In the genomic region with DNA sequence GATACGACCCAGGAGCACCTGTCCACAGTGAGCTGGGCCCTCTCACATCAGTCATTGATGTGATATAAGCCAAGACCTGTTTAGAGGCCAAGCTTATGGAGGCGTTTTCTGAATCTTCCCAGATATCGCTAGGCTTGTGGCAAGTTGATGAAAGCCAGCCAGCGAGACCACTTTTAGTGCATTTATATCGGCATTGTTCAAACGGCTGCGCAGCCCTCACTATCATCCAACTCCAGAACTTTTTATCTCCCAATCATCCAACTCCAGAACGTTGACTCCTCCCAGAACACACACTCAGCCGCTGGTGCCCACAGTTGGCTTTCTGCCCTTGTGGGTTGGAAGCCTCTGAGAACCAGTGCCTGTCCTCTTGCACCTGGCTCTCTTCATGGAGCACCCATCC, we compare ENCODE assay signal across 8 mouse cellular contexts. TPM values are rescaled to one million over a fixed set of nuclear protein-coding genes. Genes with fewer than 3 reads are reported as not detected.
A peak's percentile ranks its signal among the peaks of the same experiment; 100 is the strongest.
DNase-seq lines count a peak whose midpoint lies in the region; ATAC-seq and TF ChIP-seq lines count a peak whose summit lies in the region.

No protein-coding gene starts in this region.

- H3K9ac ChIP-seq in kidney, postnatal 0 days (ENCODE audit: low read depth, low read length): no peak overlapping the region
- H3K9ac ChIP-seq in embryonic facial prominence, embryonic 14.5 days (ENCODE audit: low read depth, low read length): no peak overlapping the region
- no peak overlapping the region for H3K9ac ChIP-seq in limb, embryonic 11.5 days (ENCODE audit: low read length)

- H3K36me3 ChIP-seq in kidney, postnatal 0 days (ENCODE audit: insufficient read depth, low read length): no peaks in the 10 kb centered on the region
- H3K36me3 ChIP-seq in embryonic facial prominence, embryonic 14.5 days (ENCODE audit: control insufficient read depth, insufficient read depth, low read length): no peaks in the 10 kb centered on the region
- no peaks in the 10 kb centered on the region for H3K36me3 ChIP-seq in limb, embryonic 11.5 days (ENCODE audit: control insufficient read depth, insufficient read depth, low read length)

- no peak for ATAC-seq in kidney, postnatal 0 days (replicated peaks; ENCODE audit: low FRiP score, low read depth)
- no peak for ATAC-seq in embryonic facial prominence, embryonic 14.5 days (ENCODE audit: low read depth)
- no peak for ATAC-seq in limb, embryonic 11.5 days (ENCODE audit: insufficient number of reproducible peaks, low FRiP score, low TSS enrichment, low read depth)

- H3K4me3 ChIP-seq in kidney, postnatal 0 days (replicated peaks; ENCODE audit: low read depth, low read length): peak overlapping the region; percentile 72
- H3K4me3 ChIP-seq in embryonic facial prominence, embryonic 14.5 days (ENCODE audit: low read depth, low read length): 0 out of 2 replicates have a peak overlapping the region, but pooled peaks have one; percentile 74
- no peak overlapping the region for H3K4me3 ChIP-seq in limb, embryonic 11.5 days (ENCODE audit: low read depth, low read length)

- TF ChIP-seq CTCF in kidney, postnatal 0 days (IDR thresholded peaks at IDR 0.05; ENCODE audit: low read depth): no peak

- WGBS in kidney, postnatal 0 days: 88% methylated on average over 9 of the region's 9 CpGs
- 85% methylated on average over 9 of the region's 9 CpGs for WGBS in embryonic facial prominence, embryonic 14.5 days
- WGBS in limb, embryonic 11.5 days: 82% methylated on average over 9 of the region's 9 CpGs

- H3K4me2 ChIP-seq in kidney, postnatal 0 days (ENCODE audit: low read length): peak overlapping the region; percentile 56
- H3K4me2 ChIP-seq in embryonic facial prominence, embryonic 14.5 days (ENCODE audit: low read depth, low read length): peak overlapping the region; percentile 65
- H3K4me2 ChIP-seq in limb, embryonic 11.5 days (ENCODE audit: low read depth, severe bottlenecking): peak overlapping the region; percentile 47; the same call in 1 of the 2 replicates

- H3K27ac ChIP-seq in kidney, postnatal 0 days: peak overlapping the region; percentile 100
- H3K27ac ChIP-seq in embryonic facial prominence, embryonic 14.5 days (replicated peaks; ENCODE audit: low read depth, low read length): peak overlapping the region; percentile 99; the same call in 1 of the 2 replicates
- H3K27ac ChIP-seq in limb, embryonic 11.5 days (replicated peaks; ENCODE audit: low read depth, low read length): no peak overlapping the region

- H3K4me1 ChIP-seq in kidney, postnatal 0 days (replicated peaks; ENCODE audit: insufficient read depth, low read length): peaks cover 7% of the 10 kb centered on the region
- H3K4me1 ChIP-seq in embryonic facial prominence, embryonic 14.5 days (ENCODE audit: control insufficient read depth, insufficient read depth, low read length): peaks cover 13% of the 10 kb centered on the region
- no peaks in the 10 kb centered on the region for H3K4me1 ChIP-seq in limb, embryonic 11.5 days (ENCODE audit: control insufficient read depth, insufficient read depth, low read length)

- no peaks in the 10 kb centered on the region for H3K27me3 ChIP-seq in kidney, postnatal 0 days (ENCODE audit: insufficient read depth, low read length)
- H3K27me3 ChIP-seq in embryonic facial prominence, embryonic 14.5 days (replicated peaks; ENCODE audit: control insufficient read depth, insufficient read depth, low read length): no peaks in the 10 kb centered on the region
- H3K27me3 ChIP-seq in limb, embryonic 11.5 days (ENCODE audit: control insufficient read depth, insufficient read depth, low read length): no peaks in the 10 kb centered on the region

- no peak for DNase-seq in kidney, postnatal 0 days (ENCODE audit: low spot score)
- no peak for DNase-seq in kidney, adult 11 months
- no peak for DNase-seq in embryonic facial prominence, embryonic 14.5 days (ENCODE audit: low spot score)
- no peak for DNase-seq in limb, embryonic 11.5 days (ENCODE audit: low spot score)
- DNase-seq in skeletal muscle tissue, adult 2 months (ENCODE audit: low read depth, low spot score): peak; percentile 47
- DNase-seq in urinary bladder, adult 18-20 months (ENCODE audit: low spot score in 2 of 2): no peak
- no peak for DNase-seq in kidney, postnatal 14 days
- no peak for DNase-seq in ovary, postnatal 36 days (ENCODE audit: low spot score)

- no peaks in the 10 kb centered on the region for H3K9me3 ChIP-seq in kidney, postnatal 0 days (replicated peaks; ENCODE audit: low read length)
- no peaks in the 10 kb centered on the region for H3K9me3 ChIP-seq in embryonic facial prominence, embryonic 14.5 days (ENCODE audit: control insufficient read depth, low read length)
- no peaks in the 10 kb centered on the region for H3K9me3 ChIP-seq in limb, embryonic 11.5 days (ENCODE audit: control insufficient read depth, low read length)

RNA-seq across cellular contexts. Expression of gene Iba57, which starts 0.8 kb away (rescaled TPM):
- polyA plus RNA-seq in kidney, postnatal 0 days (2015; fragmentation: Nextera tagmentation; extraction: Ambion mirVana): 6.5 and 6.9 TPM in 2 replicates
- 2.5 and 3.1 TPM in 2 replicates for polyA plus RNA-seq in embryonic facial prominence, embryonic 14.5 days (2014; fragmentation: Nextera tagmentation; extraction: Ambion mirVana)
- polyA plus RNA-seq in limb, embryonic 11.5 days (2014; fragmentation: Nextera tagmentation; extraction: Ambion mirVana): 1.5 and 2.1 TPM in 2 replicates

RNA-seq across cellular contexts. Expression of gene Gjc2, which starts 18.6 kb away (rescaled TPM):
- polyA plus RNA-seq in kidney, postnatal 0 days (2015; fragmentation: Nextera tagmentation; extraction: Ambion mirVana): 1.2 TPM in 2 replicates
- polyA plus RNA-seq in embryonic facial prominence, embryonic 14.5 days (2014; fragmentation: Nextera tagmentation; extraction: Ambion mirVana): 0.29 and 0.60 TPM in 2 replicates
- polyA plus RNA-seq in limb, embryonic 11.5 days (2014; fragmentation: Nextera tagmentation; extraction: Ambion mirVana): 0.15 and 0.20 TPM in 2 replicates

RNA-seq across cellular contexts. Expression of gene Guk1, which starts 27.6 kb away (rescaled TPM):
- polyA plus RNA-seq in kidney, postnatal 0 days (2015; fragmentation: Nextera tagmentation; extraction: Ambion mirVana): 127 and 135 TPM in 2 replicates
- polyA plus RNA-seq in embryonic facial prominence, embryonic 14.5 days (2014; fragmentation: Nextera tagmentation; extraction: Ambion mirVana): 114 and 126 TPM in 2 replicates
- polyA plus RNA-seq in limb, embryonic 11.5 days (2014; fragmentation: Nextera tagmentation; extraction: Ambion mirVana): 136 and 149 TPM in 2 replicates

RNA-seq across cellular contexts. Expression of gene Obscn, which starts 28.2 kb away (rescaled TPM):
- 0.20 and 0.26 TPM in 2 replicates for polyA plus RNA-seq in kidney, postnatal 0 days (2015; fragmentation: Nextera tagmentation; extraction: Ambion mirVana)
- polyA plus RNA-seq in embryonic facial prominence, embryonic 14.5 days (2014; fragmentation: Nextera tagmentation; extraction: Ambion mirVana): 7.9 and 9.2 TPM in 2 replicates
- 0.08 and 0.18 TPM in 2 replicates for polyA plus RNA-seq in limb, embryonic 11.5 days (2014; fragmentation: Nextera tagmentation; extraction: Ambion mirVana)

RNA-seq across cellular contexts. Expression of gene Mrpl55, which starts 37.9 kb away (rescaled TPM):
- polyA plus RNA-seq in kidney, postnatal 0 days (2015; fragmentation: Nextera tagmentation; extraction: Ambion mirVana): 112 and 121 TPM in 2 replicates
- polyA plus RNA-seq in embryonic facial prominence, embryonic 14.5 days (2014; fragmentation: Nextera tagmentation; extraction: Ambion mirVana): 81.9 and 89.3 TPM in 2 replicates
- polyA plus RNA-seq in limb, embryonic 11.5 days (2014; fragmentation: Nextera tagmentation; extraction: Ambion mirVana): 104 and 106 TPM in 2 replicates
